Mouse (Mus musculus) G1E-ER4 (cell line): Measurements from ENCODE around the gene Homer1. TPM values are rescaled to one million over a fixed set of nuclear protein-coding genes. Genes with fewer than 3 reads are reported as not detected.

ENCODE experiments used
- GATA1 ChIP-seq: IDR thresholded peaks from one replicate; pipeline ENCODE4 v1.8.0; 2012; ENCODE audit warnings: low read length, inconsistent platforms
- polyA plus RNA-seq: library from polyadenylated mRNA; stranded (reverse); fragments of >175 nt; gene quantifications from 2 replicates; pipeline ENCODE4 v1.2.3, GENCODE M21; 2012

Gene Homer1
- polyA plus RNA-seq, 1 experiment = 10.3 TPM

DNA sequence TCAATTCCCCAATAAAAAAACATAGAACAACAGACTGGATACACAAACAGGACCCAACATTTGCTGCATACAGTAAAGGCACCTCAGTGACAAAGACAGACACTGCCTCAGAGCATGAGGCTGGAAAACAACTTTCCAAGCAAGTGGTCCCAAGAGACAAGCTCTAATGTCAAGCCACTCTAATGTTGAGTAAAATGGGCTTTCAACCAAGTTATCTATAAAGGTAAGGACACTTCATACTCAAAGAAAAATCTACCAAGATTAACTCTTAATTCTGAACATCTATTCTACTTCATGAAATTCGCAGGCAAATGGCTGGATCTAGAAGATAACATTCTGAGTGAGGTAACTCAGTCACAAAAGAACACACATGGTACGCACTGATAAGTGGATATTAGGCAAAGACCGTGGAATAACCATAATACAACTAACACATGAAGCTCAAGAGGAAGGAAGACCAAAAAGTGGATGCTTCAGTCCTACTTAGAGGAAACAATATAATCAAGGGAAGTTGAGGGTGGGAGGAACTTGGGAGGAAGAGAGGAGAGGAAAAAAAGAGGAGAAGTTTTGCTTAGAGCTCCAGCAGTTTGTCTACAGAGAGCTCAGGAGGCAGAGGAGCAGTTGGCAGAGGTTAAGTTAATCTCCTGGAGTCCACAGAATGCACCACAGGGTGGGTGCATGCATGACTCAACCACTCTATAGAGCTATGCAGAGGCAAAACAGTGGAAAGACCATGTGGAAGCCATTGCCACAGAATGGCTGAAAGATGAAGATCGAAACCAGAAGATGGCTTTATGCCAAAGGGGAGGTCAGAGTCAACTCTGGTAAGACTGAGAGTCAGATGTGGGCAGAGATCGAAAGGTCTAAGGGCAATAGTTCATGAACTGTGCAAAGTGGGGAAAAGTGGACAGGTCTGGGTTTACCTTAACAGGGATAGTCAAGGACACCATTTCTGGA is 128.8 kb downstream of the Homer1 start:
- peak; percentile 85 for TF ChIP-seq GATA1

DNA sequence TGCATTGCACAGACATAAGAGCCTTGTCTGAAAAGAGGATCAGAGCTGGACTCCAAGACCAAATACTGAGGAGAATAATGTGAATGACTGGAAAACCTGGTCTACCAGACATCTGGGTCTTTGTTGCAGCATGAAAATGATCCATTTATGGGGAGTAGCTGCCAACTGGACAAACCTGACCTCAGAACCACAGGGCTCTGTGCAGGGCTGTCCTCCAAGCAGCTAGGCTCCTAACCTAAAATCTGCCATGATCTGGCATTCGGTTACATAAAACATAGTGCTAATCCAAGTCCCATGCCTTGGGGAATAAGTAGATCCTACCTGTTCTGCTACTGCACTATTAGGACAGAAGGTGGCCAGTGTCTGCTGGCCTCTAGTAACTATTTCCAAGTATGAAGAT is 129.8 kb downstream of the Homer1 start:
- no peak for TF ChIP-seq GATA1

DNA sequence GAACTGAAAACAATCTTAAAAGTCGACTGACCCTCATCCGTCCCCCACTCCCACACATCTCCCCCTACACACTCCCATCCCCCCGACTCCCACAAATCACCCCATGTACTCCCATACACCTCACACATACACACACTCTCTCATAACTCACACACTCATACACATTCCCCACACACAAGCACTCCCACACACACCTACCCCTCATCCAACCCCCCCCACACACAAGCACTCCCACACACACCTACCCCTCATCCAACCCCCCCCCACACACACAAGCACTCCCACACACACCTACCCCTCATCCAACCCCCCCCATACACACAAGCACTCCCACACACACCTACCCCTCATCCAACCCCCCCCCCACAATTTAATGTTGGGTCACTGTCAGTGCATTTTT is 140.7 kb downstream of the Homer1 start:
- TF ChIP-seq GATA1 = no peak

DNA sequence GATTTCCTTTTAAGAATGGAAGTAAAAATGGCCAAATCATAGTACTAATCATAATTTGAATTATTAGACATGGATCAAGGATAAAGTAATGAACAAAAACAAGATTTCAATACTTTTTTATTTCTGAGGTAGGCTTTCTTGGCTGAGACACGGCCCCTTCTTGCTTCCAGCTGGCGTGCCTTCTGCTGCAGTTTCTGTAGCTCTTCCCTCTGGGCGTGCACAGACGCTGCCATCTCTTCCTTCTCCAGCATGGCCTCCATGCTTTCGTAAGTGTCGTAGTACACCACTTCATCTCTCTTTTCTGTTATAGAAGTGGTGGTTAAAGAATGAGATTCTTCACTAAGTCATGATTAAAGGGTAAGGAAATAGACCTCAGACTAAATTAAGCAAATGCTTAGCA is 153.8 kb downstream of the Homer1 start:
- TF ChIP-seq GATA1 = no peak

Other genes starting within 250 kb of the Homer1 start
- gene Cmya5, start 154.9 kb upstream of the Homer1 start, polyA plus RNA-seq = not detected in 2 replicates
- gene Tent2, start 107.2 kb upstream of the Homer1 start, polyA plus RNA-seq = 29.3 and 41.4 TPM in 2 replicates
- 25.6 and 29.2 TPM in 2 replicates for gene Jmy, start 200.2 kb downstream of the Homer1 start, polyA plus RNA-seq